Mouse (Mus musculus) E14TG2a.4 (cell line): Measurements from ENCODE around the gene Cox6a1.
A peak's percentile ranks its signal among the peaks of the same experiment; 100 is the strongest.

Source experiments
- H3K27me3 ChIP-seq: 2 replicates; pipeline ENCODE4 v1.6.1; 2014; ENCODE audit warnings: low read length, control low read depth; ENCODE audit not compliant: insufficient read depth
- H3K36me3 ChIP-seq: 2 replicates; pipeline ENCODE4 v1.6.1; 2014; ENCODE audit warnings: low read length, control low read depth; ENCODE audit not compliant: insufficient read depth
- H3K4me1 ChIP-seq: replicated peaks from 2 replicates; pipeline ENCODE4 v1.6.1; 2014; ENCODE audit warnings: low read depth, low read length, control low read depth
- H3K4me3 ChIP-seq: replicated peaks from 2 replicates; pipeline ENCODE4 v1.5.1; 2014; ENCODE audit warnings: mild to moderate bottlenecking, low read length
- H3K9me3 ChIP-seq: 2 replicates; pipeline ENCODE4 v1.6.1; 2014; ENCODE audit warnings: low read length, control low read depth
- CTCF ChIP-seq: conservative IDR thresholded peaks from 2 replicates; pipeline ENCODE4 v1.5.1; 2014; ENCODE audit warnings: low read length
- NANOG ChIP-seq: IDR thresholded peaks from 2 replicates; pipeline ENCODE4 v1.6.1; 2014; ENCODE audit warnings: borderline replicate concordance, low read length, mixed read lengths
- POU5F1 ChIP-seq: IDR thresholded peaks from 2 replicates; pipeline ENCODE4 v1.6.1; 2014; ENCODE audit warnings: low read length, borderline replicate concordance

Gene Cox6a1

DNA sequence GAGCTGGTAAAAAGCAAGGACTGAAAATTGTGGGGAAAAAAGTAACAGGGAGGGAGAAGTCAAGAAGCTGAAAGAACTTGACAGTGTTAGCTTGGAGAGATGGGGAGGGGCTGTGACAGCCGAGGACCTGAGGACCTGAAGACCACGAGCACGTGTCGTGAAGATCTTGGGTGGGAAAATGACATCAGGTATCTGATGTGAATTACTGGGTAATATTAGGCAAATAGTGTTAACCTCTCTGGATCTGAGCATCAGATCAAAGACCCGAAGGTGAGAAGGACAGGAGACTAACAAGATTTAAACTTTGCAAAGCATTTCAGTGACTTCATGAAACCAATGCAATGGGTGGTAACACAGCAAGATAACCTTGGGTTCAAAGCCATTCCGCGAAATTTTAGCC, 8.8 kb downstream of the Cox6a1 start:
- peaks cover 42% of the 10 kb centered on the region for H3K4me1 ChIP-seq
- H3K4me3 ChIP-seq = peak overlapping the region; percentile 98
- H3K27me3 ChIP-seq = no peaks in the 10 kb centered on the region
- H3K36me3 ChIP-seq = peaks cover 59% of the 10 kb centered on the region
- no peak for TF ChIP-seq NANOG
- TF ChIP-seq POU5F1 = no peak
- no peak for TF ChIP-seq CTCF
- no peaks in the 10 kb centered on the region for H3K9me3 ChIP-seq

DNA sequence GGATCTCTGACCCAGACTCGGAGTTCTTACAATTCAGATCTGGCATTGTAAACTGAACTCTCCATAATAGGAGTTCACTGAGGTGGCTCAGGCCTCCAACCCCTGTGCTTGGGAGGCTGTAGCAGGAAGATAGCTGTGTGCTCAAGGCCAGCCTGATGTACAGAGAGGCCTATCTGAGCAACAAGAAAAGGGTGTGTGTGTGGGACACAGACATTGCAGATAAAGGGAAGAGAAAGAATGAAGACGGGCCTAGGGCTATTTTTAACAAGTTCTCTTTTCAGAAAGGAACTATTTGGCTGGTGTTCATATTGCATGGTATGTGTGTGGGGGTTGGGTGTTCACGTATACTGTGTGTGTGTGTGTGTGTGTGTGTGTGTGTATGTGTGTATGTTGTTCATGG, 15.2 kb downstream of the Cox6a1 start:
- no peak for TF ChIP-seq NANOG
- TF ChIP-seq CTCF = no peak
- TF ChIP-seq POU5F1 = no peak
- no peaks in the 10 kb centered on the region for H3K9me3 ChIP-seq
- H3K4me3 ChIP-seq = no peak overlapping the region
- H3K36me3 ChIP-seq = peaks cover 92% of the 10 kb centered on the region
- no peaks in the 10 kb centered on the region for H3K27me3 ChIP-seq
- H3K4me1 ChIP-seq = peaks cover 19% of the 10 kb centered on the region

DNA sequence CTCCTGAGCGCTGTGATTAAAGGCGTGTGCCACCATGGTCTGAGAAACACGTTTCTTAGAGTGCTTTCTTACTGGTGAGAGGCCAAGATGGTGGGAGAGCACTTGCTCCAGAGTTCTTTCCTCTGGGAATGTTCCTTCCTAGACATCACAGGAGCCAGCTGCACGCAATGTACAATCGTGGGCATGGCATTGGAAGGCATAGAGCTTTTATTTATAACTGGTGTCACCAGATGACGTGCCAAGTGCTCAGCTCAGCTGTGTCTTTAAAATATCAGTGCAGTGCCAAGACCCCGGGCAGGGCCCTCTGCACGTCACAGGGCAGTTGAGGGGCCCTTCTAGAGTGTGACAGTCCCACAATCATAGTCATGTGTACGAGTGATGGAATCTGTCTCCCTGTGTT, 17.8 kb downstream of the Cox6a1 start:
- peaks cover 4% of the 10 kb centered on the region; the same call in 1 of the 2 replicates for H3K27me3 ChIP-seq
- H3K9me3 ChIP-seq = no peaks in the 10 kb centered on the region
- H3K4me1 ChIP-seq = peaks cover 32% of the 10 kb centered on the region
- TF ChIP-seq NANOG = no peak
- TF ChIP-seq CTCF = no peak
- no peak for TF ChIP-seq POU5F1
- peaks cover 75% of the 10 kb centered on the region for H3K36me3 ChIP-seq
- H3K4me3 ChIP-seq = no peak overlapping the region

DNA sequence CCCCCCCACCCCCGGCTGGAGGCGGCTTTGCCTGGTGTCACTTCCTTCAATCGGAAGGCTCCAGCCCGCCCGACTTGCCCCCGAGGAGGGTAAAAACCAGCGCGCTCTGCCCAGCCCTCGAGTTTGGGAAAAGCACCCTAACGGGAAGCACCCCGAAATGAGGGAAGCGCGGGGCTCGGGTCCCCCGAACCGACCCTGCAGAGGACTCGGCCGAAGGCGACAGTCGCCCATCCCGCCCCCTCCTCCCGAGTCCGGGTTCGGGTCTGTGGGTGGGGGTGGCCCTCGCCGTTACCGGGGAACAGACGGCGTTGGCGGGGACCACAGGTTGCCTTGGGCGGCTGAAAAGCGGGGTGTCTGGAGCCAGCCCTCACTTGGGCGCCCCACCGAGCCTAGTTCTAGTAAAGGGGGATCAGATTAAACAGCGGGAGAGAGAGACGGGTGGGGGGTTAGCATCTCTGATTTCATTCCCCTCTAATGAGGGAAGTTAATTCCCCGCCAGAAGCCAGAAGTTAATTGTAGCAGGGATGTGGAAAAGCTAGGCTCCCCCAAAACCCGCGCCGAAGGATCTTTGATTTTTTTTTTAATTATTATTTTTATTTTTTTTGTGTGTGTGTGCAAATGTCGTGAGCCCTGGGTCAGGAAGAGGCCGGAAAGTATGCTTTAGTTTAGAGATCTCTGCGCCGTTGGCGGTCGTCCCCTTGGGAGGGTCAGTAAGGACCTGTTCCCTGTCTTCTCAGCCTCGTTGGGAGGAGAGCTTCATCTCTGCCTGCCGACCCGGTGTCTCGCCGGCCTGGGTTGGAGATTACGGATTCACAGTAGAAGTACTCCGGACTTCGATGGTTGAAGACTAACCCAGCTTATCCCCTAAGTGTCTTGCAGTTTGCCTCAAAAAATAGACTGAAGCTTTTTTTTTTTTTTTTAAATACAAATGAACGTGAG, 20.9 kb downstream of the Cox6a1 start:
- peaks cover 4% of the 10 kb centered on the region; the same call in 1 of the 2 replicates for H3K27me3 ChIP-seq

DNA sequence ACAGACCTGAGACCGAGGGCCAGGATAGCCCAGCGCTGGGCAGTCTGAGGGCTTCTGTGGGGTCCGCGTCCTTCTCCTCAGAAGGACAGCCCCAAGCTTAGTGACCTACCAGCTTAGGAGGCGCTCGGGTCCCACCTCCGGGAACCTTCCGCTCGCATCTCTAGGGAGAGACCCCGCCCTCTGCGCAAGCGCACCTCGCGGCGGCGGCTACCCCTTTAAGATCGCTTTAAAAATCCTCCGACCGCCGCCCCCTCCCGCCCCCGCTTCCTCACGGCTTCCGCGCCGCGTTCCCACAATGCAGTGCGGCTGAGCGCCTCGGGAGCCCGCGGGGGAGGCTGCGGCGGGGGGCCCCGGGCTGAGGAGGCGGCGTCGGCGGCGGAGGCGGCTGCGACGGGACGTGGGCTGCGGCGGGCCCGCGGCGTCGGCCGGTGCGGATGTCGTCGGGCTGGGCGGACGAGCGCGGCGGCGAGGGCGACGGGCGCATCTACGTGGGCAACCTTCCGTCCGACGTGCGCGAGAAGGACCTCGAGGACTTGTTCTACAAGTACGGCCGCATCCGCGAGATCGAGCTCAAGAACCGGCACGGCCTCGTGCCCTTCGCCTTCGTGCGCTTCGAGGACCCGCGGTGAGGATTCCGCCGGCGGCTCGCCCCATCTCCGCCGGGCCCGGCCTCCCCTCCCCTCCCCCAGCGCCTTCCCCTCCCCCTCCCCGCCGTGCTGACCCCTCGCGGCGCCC, 21.7 kb downstream of the Cox6a1 start, which contains the start of gene Srsf9:
Gene Srsf9 (plus strand): TSS at position 303 of the 735 bp plus-strand sequence.
- TF ChIP-seq CTCF = no peak
- no peak for TF ChIP-seq POU5F1
- no peak for TF ChIP-seq NANOG
- peaks cover 36% of the 10 kb centered on the region for H3K36me3 ChIP-seq
- peaks cover 4% of the 10 kb centered on the region; the same call in 1 of the 2 replicates for H3K27me3 ChIP-seq
- H3K4me3 ChIP-seq = peak within 1 kb of the TSS; percentile 91
- H3K9me3 ChIP-seq = no peaks in the 10 kb centered on the region
- peaks cover 55% of the 10 kb centered on the region for H3K4me1 ChIP-seq

More for the DNA sequence above, 20.9 kb downstream of the Cox6a1 start:
- H3K4me1 ChIP-seq = peaks cover 55% of the 10 kb centered on the region
- H3K36me3 ChIP-seq = peaks cover 44% of the 10 kb centered on the region
- peak overlapping the region; percentile 91 for H3K4me3 ChIP-seq
- TF ChIP-seq NANOG (no peak), CTCF (no peak), POU5F1 (no peak)
- no peaks in the 10 kb centered on the region for H3K9me3 ChIP-seq

DNA sequence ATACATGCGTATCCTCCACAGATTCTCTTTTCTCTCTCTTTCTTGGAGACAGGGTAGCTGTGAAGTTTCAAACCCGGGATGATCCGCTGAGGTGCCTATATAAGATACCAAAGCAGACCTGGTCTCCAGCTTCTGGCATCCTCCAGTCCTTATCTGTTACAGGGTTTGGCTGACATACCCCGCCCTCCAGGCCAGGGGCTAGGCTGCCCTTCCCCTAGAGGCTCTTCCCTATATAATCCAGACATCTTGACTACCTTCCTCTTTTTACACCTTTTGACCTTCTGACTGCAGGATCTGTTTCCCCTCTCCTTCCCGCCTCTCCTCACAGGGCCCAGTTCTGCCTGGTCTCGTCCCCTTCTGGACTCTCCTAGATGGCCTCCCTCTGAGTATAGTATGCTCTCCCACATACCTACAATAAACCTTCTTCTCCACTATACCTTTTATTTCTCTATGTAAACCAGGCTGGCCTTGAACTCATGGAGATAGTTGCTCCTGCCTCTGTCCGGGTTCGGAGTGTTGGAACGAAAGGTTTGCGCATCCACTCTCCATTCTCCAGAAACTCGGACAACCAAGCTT, 22.4 kb downstream of the Cox6a1 start:
- H3K36me3 ChIP-seq = peaks cover 29% of the 10 kb centered on the region
- H3K9me3 ChIP-seq = no peaks in the 10 kb centered on the region
- no peak for TF ChIP-seq CTCF
- TF ChIP-seq NANOG = no peak
- no peak for TF ChIP-seq POU5F1
- peaks cover 55% of the 10 kb centered on the region for H3K4me1 ChIP-seq
- H3K27me3 ChIP-seq = peaks cover 4% of the 10 kb centered on the region; the same call in 1 of the 2 replicates
- H3K4me3 ChIP-seq = peak overlapping the region; percentile 91

DNA sequence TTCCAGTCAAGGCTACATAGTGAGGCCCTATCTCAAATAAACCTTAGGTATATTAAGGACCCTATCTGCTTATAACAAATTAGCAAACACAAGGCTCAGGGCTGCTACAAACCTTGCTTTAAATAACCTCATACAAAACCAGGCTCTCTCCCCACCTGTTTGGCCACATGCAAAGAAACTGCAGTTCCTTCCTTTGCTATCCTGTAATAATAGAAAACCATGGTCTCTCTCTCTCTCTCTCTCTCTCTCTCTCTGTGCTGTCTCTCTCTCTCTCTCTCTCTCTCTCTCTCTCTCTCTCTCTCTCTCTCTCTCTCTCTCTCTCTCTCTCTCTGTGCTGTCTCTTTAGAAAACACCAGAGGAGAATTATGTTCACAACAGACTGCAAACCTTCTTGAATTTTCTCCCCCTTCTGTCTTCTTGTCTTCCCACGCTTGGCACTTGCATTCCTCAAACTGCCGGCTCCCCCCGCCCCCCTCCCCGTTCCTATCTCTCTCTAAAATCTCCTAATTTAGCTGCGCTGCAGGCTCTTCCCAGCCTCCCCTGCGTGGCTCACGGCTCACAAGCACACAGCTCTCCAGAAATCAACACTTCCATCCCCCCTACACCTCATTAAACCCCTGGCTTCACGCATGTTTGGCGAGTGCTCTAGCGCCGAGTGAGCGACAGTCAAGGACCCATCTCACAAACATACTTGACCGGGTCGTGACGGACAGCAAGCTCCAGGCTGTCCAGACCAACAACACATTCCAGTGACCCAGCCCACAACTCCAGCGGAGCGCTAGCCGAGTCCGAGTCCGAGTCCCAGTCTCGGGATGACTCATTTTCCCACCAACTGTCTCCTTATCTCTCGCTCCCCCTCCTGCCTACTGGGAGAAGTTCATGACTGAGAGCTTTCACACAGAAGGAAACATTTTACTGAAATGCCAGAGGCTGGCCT, 29.5 kb downstream of the Cox6a1 start:
- peak; percentile 25; the same call in 1 of the 2 replicates for TF ChIP-seq CTCF
- TF ChIP-seq NANOG = no peak
- Histone ChIP-seq H3K4me1 (peaks cover 67% of the 10 kb centered on the region), H3K27me3 (peaks cover 10% of the 10 kb centered on the region; the same call in 1 of the 2 replicates), H3K4me3 (peak overlapping the region; percentile 58), H3K9me3 (no peaks in the 10 kb centered on the region), H3K36me3 (no peaks in the 10 kb centered on the region)
